Mouse (Mus musculus) lung, postnatal 4 days (tissue): ENCODE measurements around the gene Etfa.

ENCODE experiments used
- DNase-seq, 2 experiments: peaks; one replicate each; pipeline ENCODE4 v3.0.0; 2021

Etfa gene

GRCm38 (mm10) chr9:55512027-55512543 lies at the start of gene Etfa:
TSS of gene Etfa (minus strand) at chr9:55512243.
- peak; percentile 97 to 98 for DNase-seq

- no peak for DNase-seq
These were observed 48.9 kb upstream of the Etfa start for GRCm38 (mm10) chr9:55560960-55561359.

- DNase-seq = no peak
These were observed 42.9 kb upstream of the Etfa start for GRCm38 (mm10) chr9:55554986-55555385.

- DNase-seq = no peak
These were observed 37.4 kb upstream of the Etfa start for GRCm38 (mm10) chr9:55549302-55549890.

- DNase-seq = no peak
These were observed 36.8 kb upstream of the Etfa start for GRCm38 (mm10) chr9:55548871-55549270.

- DNase-seq = peak; percentile 53 to 68
These were observed 34.4 kb upstream of the Etfa start for GRCm38 (mm10) chr9:55546176-55547010.

GRCm38 (mm10) chr9:55545556-55546175 lies 33.6 kb upstream of the Etfa start:
- DNase-seq = no peak

GRCm38 (mm10) chr9:55544861-55545555 lies 33.0 kb upstream of the Etfa start:
- DNase-seq = peak; percentile 58

- peak; percentile 52 to 59 for DNase-seq
These were observed 31.8 kb upstream of the Etfa start for GRCm38 (mm10) chr9:55543703-55544401.

- no peak for DNase-seq
These were observed 31.3 kb upstream of the Etfa start for GRCm38 (mm10) chr9:55543336-55543702.

- peak in 1 of 2 experiments; percentile 33 for DNase-seq
These were observed 30.6 kb upstream of the Etfa start for GRCm38 (mm10) chr9:55542366-55543325.

GRCm38 (mm10) chr9:55541681-55542365 lies 29.8 kb upstream of the Etfa start:
- peak; percentile 34 to 44 for DNase-seq

- DNase-seq = peak; percentile 66
These were observed 28.8 kb upstream of the Etfa start for GRCm38 (mm10) chr9:55540888-55541287.

GRCm38 (mm10) chr9:55540391-55540770 lies 28.3 kb upstream of the Etfa start:
- no peak for DNase-seq

GRCm38 (mm10) chr9:55539661-55540390 lies 27.8 kb upstream of the Etfa start:
- no peak for DNase-seq

- no peak for DNase-seq
These were observed 27.0 kb upstream of the Etfa start for GRCm38 (mm10) chr9:55539006-55539405.

GRCm38 (mm10) chr9:55538377-55538776 lies 26.3 kb upstream of the Etfa start, which contains the start of gene Isl2:
TSS of gene Isl2 (plus strand) at chr9:55538672.
- no peak for DNase-seq

GRCm38 (mm10) chr9:55535907-55536306 lies 23.9 kb upstream of the Etfa start:
- DNase-seq = peak in 1 of 2 experiments; percentile 75

- no peak for DNase-seq
These were observed 13.7 kb upstream of the Etfa start for GRCm38 (mm10) chr9:55525716-55526115.

- peak in 1 of 2 experiments; percentile 74 for DNase-seq
These were observed 486 bp downstream of the Etfa start for GRCm38 (mm10) chr9:55511521-55511993.
